9 mouse cellular contexts compared by ENCODE assay signal in the genomic region with DNA sequence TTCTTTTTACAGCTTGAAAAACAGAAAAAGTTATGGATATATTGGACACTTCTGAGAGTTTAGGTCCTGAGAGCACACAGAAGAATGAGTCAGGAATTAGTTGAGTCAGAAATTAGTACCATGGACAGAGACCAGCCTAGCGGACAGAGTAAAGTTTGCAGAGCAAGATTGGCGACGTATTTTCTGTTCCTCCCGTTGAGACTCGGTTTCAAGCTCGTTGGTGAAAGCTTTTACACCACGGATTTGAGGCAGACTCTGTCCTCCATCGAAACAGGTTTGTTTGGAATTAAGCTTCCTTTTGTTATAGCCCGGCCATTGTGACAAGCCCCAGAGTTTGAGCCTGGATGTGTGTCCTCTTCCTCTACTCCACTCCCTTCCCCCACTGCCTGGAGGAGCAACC. TPM values are rescaled to one million over a fixed set of nuclear protein-coding genes. Genes with fewer than 3 reads are reported as not detected.
A peak's percentile ranks its signal among the peaks of the same experiment; 100 is the strongest.
DNase-seq lines count a peak whose midpoint lies in the region; ATAC-seq and TF ChIP-seq lines count a peak whose summit lies in the region.
"Had no signal": no experiment of that assay in that cellular context is flagged by ENCODE, and none has a peak within 500 bp of the region (broad histone marks: within the 10 kb centered on the region; RNA-seq: fewer than 3 reads in every experiment).

No protein-coding gene starts in this region.

- H3K79me2 ChIP-seq in liver, adult 2 months (ENCODE audit: control insufficient read depth, insufficient read depth, low read length) = no peaks in the 10 kb centered on the region

- H3K27me3 ChIP-seq in liver, adult 2 months (ENCODE audit: control insufficient read depth, insufficient read depth, low read length) = peaks cover 8% of the 10 kb centered on the region; the same call in 1 of the 2 replicates
- H3K27me3 ChIP-seq in liver, embryonic 12.5 days (replicated peaks) = peaks cover 40% of the 10 kb centered on the region
- no peaks in the 10 kb centered on the region for H3K27me3 ChIP-seq in hindbrain, embryonic 16.5 days (replicated peaks; ENCODE audit: control insufficient read depth, insufficient read depth, low read length)
- H3K27me3 ChIP-seq in neural tube, embryonic 15.5 days (replicated peaks) = 0 out of 2 replicates have a peak, but pooled peaks cover 4% of the 10 kb centered on the region

- TF ChIP-seq POLR2A in liver, adult 2 months (IDR thresholded peaks at IDR 0.05; ENCODE audit: extremely low read depth, insufficient read depth, low read length) = no peak

- no peaks in the 10 kb centered on the region for H3K36me3 ChIP-seq in liver, adult 2 months (ENCODE audit: control insufficient read depth, insufficient read depth, low read length)
- H3K36me3 ChIP-seq in liver, embryonic 12.5 days = no peaks in the 10 kb centered on the region
- H3K36me3 ChIP-seq in hindbrain, embryonic 16.5 days (ENCODE audit: control insufficient read depth, insufficient read depth, low read length) = no peaks in the 10 kb centered on the region
- no peaks in the 10 kb centered on the region for H3K36me3 ChIP-seq in neural tube, embryonic 15.5 days

- ATAC-seq in liver, embryonic 12.5 days = no peak
- no peak for ATAC-seq in hindbrain, embryonic 16.5 days
- ATAC-seq in neural tube, embryonic 15.5 days (ENCODE audit: low FRiP score) = no peak

- peak; percentile 4 for DNase-seq in liver, adult 2 months (ENCODE audit: extremely low read depth, low read depth, low spot score)
- DNase-seq in embryo, embryonic 9.5 days (ENCODE audit: extremely low spot score) = peak; percentile 63
- no peak for DNase-seq in urinary bladder, postnatal 36 days (ENCODE audit: low spot score in 2 of 2)
- no peak for DNase-seq in layer of hippocampus, postnatal 25 days (ENCODE audit: extremely low spot score in 1 of 2, low spot score in 1 of 2)
- DNase-seq in left cerebral cortex, adult 8-10 months (ENCODE audit: low spot score in 2 of 2) = no peak

- WGBS in liver, adult 2 months = 2% methylated on average over 9 of the region's 9 CpGs
- WGBS in liver, embryonic 12.5 days (ENCODE audit: insufficient replicate concordance) = under 1% methylated on average over 9 of the region's 9 CpGs
- 3% methylated on average over 9 of the region's 9 CpGs for WGBS in hindbrain, embryonic 16.5 days
- 6% methylated on average over 9 of the region's 9 CpGs for WGBS in neural tube, embryonic 15.5 days

- no peak overlapping the region for H3K9ac ChIP-seq in liver, adult 2 months (ENCODE audit: low read depth, low read length)
- no peak overlapping the region for H3K9ac ChIP-seq in liver, embryonic 12.5 days
- no peak overlapping the region for H3K9ac ChIP-seq in hindbrain, embryonic 16.5 days (ENCODE audit: low read depth, low read length)
- H3K9ac ChIP-seq in neural tube, embryonic 15.5 days (replicated peaks) = no peak overlapping the region

- H3K4me3 ChIP-seq in liver, adult 2 months (ENCODE audit: insufficient read depth, low read depth, low read length) = no peak overlapping the region
- H3K4me3 ChIP-seq in liver, embryonic 12.5 days = no peak overlapping the region
- no peak overlapping the region for H3K4me3 ChIP-seq in hindbrain, embryonic 16.5 days (ENCODE audit: low read length)
- H3K4me3 ChIP-seq in neural tube, embryonic 15.5 days (replicated peaks) = peak overlapping the region; percentile 42
- H3K4me3 ChIP-seq: megakaryocyte, embryonic 14.5 days had no signal

- no peak overlapping the region for H3K4me2 ChIP-seq in liver, embryonic 12.5 days
- H3K4me2 ChIP-seq in hindbrain, embryonic 16.5 days (ENCODE audit: low read length) = peak overlapping the region; percentile 77
- peak overlapping the region; percentile 74 for H3K4me2 ChIP-seq in neural tube, embryonic 15.5 days

- peaks cover 8% of the 10 kb centered on the region for H3K4me1 ChIP-seq in liver, adult 2 months (ENCODE audit: control insufficient read depth, insufficient read depth, low read length)
- H3K4me1 ChIP-seq in liver, embryonic 12.5 days = peaks cover 10% of the 10 kb centered on the region; the same call in 1 of the 2 replicates
- H3K4me1 ChIP-seq in hindbrain, embryonic 16.5 days (ENCODE audit: control insufficient read depth, insufficient read depth, low read depth, low read length) = peaks cover 6% of the 10 kb centered on the region
- H3K4me1 ChIP-seq in neural tube, embryonic 15.5 days = peaks cover 17% of the 10 kb centered on the region

- no peak for TF ChIP-seq CTCF in liver, adult 2 months (IDR thresholded peaks at IDR 0.05; ENCODE audit: low read depth, low read length)

- no peaks in the 10 kb centered on the region for H3K9me3 ChIP-seq in liver, embryonic 12.5 days (replicated peaks)
- H3K9me3 ChIP-seq in hindbrain, embryonic 16.5 days (ENCODE audit: control insufficient read depth, low read length) = no peaks in the 10 kb centered on the region
- H3K9me3 ChIP-seq in neural tube, embryonic 15.5 days (replicated peaks) = no peaks in the 10 kb centered on the region
- H3K9me3 ChIP-seq: megakaryocyte, embryonic 14.5 days had no signal

- H3K27ac ChIP-seq in liver, adult 2 months (replicated peaks; ENCODE audit: insufficient read depth, low read depth, low read length) = no peak overlapping the region
- H3K27ac ChIP-seq in liver, embryonic 12.5 days = no peak overlapping the region
- no peak overlapping the region for H3K27ac ChIP-seq in hindbrain, embryonic 16.5 days (ENCODE audit: low read depth, low read length)
- no peak overlapping the region for H3K27ac ChIP-seq in neural tube, embryonic 15.5 days (replicated peaks)

RNA-seq across cellular contexts. Expression of gene Elavl2, which starts 21.0 kb away (rescaled TPM):
- 0.27 TPM in 1 of 2 replicates, not detected in the other for total RNA-seq in liver, adult 2 months (2014; rRNA removed)
- polyA plus RNA-seq in liver, adult 2 months (2012; rRNA removed) = not detected in 2 replicates
- 0.33 and 0.69 TPM in 2 replicates for polyA plus RNA-seq in liver, embryonic 12.5 days (2016; fragmentation: Nextera tagmentation; extraction: Ambion mirVana)
- 148 and 151 TPM in 2 replicates for polyA plus RNA-seq in hindbrain, embryonic 16.5 days (2015; fragmentation: Nextera tagmentation; extraction: Ambion mirVana)
- polyA plus RNA-seq in neural tube, embryonic 15.5 days (2015; fragmentation: Nextera tagmentation; extraction: Ambion mirVana) = 130 and 158 TPM in 2 replicates
- total RNA-seq in layer of hippocampus, postnatal 25 days (2021) = 10 to 100 TPM; 93.5 to 99.9 TPM
- 100 to 1,000 TPM in 3 of 4 experiments, 10 to 100 TPM in 1; 93.4 to 120 (median 115) TPM for total RNA-seq in left cerebral cortex, adult 8-10 months (2022)

Comparison
In these comparisons a context has a peak if more than half of its experiments do, and no peak if none do; other contexts are left out.
1. DNase-seq: peak in liver, adult 2 months (single experiment) and embryo, embryonic 9.5 days (single experiment); none in urinary bladder, postnatal 36 days (0 of 2), layer of hippocampus, postnatal 25 days (0 of 2) and left cerebral cortex, adult 8-10 months (0 of 2).
2. RNA of gene Elavl2, which starts 21.0 kb away (polyA plus RNA-seq): 130 to 158 TPM in neural tube, embryonic 15.5 days and 148 to 151 TPM in hindbrain, embryonic 16.5 days; 0.33 to 0.69 TPM in liver, embryonic 12.5 days and not detected in liver, adult 2 months; every median in the first group is over 10 times any median in the second.